Mouse (Mus musculus) heart, postnatal 0 days (tissue): ENCODE measurements around the gene St8sia2.

Experiments used
- CTCF ChIP-seq: IDR thresholded peaks from 2 replicates; pipeline ENCODE4 v1.5.1; 2016; ENCODE audit warnings: antibody characterized with exemption, control low read depth, low read depth
- EP300 ChIP-seq: IDR thresholded peaks from 2 replicates; pipeline ENCODE4 v1.6.1; 2016; ENCODE audit warnings: antibody characterized with exemption, low read depth

DNA sequence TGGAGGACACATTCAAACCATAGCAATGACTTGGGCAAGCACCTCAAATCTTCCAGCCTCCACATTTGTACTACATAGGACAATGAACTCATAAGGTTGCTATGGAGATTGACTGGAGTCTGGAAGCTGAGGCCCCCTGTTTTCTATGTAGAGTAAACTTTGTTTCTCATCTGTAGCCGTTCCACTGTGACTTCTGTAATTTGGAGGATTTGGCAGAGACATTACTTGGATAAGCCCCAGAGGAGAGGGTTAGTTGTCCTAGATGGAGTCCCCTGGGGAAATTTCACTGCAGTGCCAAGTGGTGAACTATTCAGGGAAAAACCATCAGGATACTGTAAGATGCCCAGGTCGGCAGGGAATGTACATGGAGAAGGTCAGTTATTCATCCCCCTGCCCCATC lies 34.1 kb upstream of the St8sia2 start:
- TF ChIP-seq CTCF: no peak
- no peak for TF ChIP-seq EP300
